Mouse (Mus musculus) megakaryocyte, embryonic 14.5 days (primary cell): Measurements from ENCODE around the gene Gjb5.

Source experiments
- FLI1 ChIP-seq: IDR thresholded peaks from 2 replicates; pipeline ENCODE4 v1.6.1; 2012; ENCODE audit warnings: low read length, inconsistent platforms, mixed read lengths
- GATA1 ChIP-seq: IDR thresholded peaks from 3 replicates; pipeline ENCODE4 v1.6.1; 2012; ENCODE audit warnings: mixed read lengths, low read length, inconsistent platforms, borderline replicate concordance

GRCm38 (mm10) chr4:127327749-127328148 lies 30.2 kb downstream of the Gjb5 start:
- TF ChIP-seq FLI1, result no peak
- no peak for TF ChIP-seq GATA1
